Mouse (Mus musculus): Measurements from ENCODE around the gene Chaf1a.
A peak's percentile ranks its signal among the peaks of the same experiment; 100 is the strongest.

Chaf1a gene

DNA sequence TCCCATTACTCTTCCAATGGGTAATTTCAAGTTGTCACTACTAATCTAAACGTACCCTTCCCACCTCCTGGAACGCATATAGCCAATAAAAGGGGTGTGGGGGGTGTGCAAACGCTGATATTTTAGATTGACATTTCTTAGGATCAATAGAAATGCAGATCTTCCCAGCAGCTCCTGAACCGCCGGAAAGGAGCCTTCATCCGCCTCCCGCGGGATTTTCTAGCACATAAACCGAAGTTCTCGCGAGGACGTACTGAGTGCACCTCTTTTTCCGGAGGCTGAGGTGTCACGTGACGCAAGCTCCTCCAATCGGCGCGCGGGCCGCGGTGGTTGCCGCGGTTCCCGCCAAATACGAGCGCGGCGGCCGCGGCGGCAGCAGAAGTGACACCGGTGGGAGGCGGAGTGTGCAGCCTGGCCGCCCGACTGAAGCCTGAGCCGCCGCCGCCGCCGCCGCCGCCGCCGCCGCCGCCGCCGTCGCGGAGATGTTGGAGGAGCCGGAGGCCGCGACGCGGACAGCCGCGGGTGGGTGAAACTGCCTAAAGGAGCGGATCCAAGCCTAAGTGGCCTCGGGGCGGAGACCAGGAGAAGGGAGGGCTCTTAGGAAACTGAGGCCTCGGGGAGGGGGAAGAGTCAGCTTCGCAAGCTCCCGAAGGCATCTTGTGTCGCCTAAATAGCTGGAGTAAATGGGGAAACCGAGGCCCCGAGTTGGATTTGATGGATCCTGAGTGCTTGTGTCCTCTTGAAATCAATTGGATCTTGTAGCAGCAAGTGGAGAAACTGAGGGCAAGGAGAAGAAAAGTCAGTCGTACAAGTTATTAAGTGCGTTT is at the start of gene Chaf1a:
Chaf1a (plus strand) TSS at position 410 of the 827 bp plus-strand sequence.
- DNase-seq: peak; percentile 99

DNA sequence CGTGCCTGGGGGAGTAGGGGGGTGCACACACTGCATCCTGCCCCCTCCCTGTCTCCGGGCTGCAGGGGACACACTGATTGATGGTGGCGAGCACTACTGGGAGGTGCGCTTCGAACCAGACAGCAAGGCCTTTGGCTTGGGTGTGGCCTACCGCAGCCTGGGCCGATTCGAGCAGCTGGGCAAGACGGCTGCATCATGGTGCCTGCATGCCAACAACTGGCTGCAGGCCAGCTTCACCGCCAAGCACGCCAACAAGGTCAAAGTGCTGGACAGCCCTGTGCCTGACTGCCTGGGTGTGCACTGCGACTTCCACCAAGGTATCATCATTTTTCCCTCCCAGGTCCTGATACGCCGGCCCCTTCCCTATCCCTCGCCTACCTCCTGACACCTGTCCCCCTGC is 44.2 kb upstream of the Chaf1a start:
- no peak for DNase-seq

DNA sequence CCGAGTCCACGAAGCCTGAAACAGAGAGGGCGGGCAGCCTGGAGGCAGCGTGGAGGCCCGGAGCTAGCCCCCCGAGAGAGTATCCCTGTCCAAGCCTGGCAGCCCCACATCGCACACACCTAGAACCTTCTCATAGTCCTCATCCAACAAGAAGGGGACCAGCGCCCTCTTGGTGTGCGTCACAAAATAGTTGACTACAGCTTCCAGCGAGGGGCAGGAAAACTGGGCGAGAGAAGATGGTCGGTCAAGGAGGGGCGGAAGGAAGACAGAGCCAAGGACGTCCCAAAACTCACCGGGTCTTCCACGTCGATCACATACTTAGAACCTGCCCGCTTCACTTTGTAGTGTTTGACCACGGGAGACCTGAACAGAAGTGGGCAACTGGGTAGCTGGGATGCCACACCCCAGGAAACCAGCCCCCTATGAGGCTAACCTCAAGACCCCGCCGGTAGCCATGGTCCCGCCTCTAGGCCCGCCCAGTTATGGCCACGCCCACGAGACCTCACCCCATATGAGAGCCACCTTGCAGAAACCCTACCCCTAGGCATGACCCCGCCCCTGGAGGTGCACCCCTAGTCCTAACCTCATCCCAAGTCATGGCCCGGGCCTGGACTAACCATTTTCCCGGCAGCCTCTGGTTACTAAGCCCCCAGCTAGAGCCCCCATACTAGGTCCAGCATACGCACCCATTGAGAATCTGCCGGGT is 40.3 kb upstream of the Chaf1a start:
- no peak for DNase-seq

DNA sequence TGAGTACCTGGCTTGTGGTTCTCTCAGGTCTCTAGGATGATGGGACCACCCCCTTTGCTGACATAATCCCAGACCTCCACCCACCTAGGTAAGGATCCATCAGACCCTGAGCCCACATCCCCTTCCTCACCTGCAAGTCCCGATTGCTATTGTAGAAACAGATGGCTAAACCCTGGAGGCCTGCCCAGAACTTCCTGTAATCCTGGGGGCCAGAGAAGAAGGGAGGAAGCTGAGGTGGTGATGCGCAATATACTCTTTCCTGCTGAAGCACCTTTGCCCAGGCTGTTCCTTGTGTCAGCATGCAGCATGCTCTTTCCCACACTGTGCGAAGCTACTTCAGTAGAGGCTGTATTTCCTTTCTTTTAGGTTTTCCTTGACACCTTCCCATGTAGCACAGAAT is 37.2 kb upstream of the Chaf1a start:
- DNase-seq: no peak

DNA sequence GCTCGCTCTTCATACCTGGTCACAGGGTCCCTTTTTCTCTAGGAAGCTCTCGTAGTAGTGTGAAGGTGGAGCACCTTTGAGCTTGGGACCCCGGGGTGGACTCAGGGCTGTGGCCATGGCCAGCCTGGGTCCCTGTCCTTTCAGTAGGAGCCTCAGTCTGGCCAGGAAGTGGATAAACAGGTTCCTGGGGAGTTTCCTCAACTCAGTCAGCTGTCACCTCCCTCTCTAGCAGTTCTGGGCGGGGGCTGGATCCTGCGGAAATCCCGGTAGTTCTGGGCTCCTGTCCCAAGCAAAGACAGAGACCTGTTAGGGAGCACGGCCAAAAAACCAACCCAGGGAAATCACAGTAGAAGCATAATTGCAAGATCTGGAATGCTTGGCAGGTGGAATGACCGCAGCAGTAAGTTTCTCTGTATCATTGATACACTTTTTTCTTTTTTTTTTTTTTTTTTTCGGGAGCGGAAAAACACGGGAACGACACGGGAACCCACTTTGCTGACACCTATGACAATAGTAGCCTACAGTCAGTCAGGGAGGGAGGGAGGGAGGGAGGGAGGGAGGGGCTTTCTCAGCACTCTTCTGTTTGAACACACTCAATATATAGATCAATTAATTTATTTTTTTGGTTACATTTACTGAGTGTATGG is 34.7 kb upstream of the Chaf1a start, which contains the start of the genes Stap2 and Mpnd:
Stap2 (minus strand) TSS at position 170 of the 647 bp plus-strand sequence.
Mpnd (plus strand) TSS at position 297 of the 647 bp plus-strand sequence.
- no peak for DNase-seq

DNA sequence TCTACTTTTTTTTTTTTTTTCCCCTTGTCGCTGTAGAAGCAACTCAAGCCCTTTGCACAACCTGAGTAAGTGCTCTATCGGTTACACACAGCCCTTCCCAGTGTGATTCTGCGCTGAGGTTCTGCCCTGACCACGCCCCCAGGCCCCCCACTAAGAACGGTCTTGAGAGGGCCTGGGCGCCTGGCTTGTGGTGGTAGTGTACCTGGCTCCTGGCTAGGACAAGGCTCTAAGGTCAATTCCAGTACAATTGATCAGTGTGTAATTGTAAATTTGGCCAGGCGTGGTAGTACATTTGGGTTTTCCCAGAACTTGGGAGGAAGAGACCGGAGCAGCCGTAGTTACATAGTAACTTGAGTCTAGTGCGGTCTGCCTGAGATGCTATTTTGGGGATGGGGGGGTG is 33.3 kb upstream of the Chaf1a start:
- no peak for DNase-seq

DNA sequence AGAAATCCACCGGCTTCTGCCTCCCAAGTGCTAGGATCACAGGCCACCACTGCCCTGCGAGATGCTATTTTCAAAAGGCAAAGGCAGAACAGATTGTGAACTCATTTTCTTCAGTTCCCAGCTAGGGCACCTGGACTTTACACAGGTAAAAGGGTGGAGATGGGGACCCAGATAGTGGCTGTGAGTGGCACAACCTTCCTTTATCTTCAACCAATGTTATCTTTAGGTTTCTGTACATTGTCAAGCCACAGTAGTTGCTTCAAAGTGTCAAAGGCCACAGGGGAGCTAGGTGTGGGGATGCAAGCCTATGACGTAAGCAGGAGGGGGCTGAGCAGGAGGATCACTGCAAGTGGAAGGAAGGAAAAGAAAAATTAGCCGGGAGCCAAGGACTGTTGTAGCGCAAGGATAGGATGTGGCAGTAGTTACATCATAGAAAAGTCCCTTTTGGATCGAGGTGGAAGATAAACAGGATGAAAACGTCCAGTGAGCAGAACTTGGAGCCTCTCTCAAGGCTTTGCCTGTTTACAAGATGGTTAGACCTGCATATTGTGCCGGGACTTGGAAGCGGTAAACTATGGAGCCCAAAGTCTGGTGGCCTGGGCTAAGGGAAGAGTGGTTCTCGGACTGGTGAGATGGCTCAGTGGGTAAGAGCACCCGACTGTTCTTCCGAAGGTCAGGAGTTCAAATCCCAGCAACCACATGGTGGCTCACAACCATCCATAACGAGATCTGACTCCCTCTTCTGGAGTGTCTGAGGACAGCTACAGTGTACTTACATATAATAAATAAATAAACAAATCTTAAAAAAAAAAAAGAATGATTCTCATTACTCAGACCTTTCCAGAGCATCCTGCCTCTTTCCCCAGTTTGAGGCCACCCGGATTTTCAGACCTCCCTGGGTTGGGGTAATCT is 32.5 kb upstream of the Chaf1a start:
- DNase-seq: peak; percentile 42

DNA sequence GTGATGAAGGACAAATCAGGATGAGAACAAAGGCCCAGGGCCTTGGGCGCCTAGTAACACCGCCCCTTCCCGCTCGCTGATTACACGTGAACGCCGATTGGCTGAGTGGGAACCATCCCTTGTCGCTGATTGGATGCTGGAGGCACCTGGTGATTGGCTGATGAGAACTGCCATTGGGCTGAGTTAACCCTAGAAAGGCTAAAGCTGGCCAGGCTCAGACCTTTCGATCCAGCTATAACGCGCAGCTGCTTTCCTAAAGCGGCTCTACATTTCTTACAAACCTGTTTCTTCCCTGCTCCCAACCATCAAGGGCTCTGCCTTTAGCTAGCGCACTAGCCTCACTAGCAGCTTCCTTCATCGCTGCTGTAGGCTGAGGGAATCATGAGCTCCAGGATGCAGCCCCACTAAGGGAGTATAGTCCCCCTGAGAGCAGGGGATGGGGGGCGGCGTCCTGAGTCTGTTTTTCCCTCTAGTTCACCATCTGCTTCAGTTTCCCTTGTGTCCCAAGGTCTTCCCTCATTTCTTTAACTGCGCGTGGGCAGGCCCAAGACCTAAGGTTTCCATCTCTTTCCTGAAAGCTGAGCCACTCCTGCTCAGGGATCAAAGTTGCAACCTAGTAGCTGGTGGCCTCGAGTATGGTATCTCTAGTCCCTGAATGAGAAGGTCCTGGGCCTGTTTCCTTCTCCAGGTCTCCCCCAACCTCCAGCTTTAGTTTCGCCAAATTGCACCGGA is 31.7 kb upstream of the Chaf1a start:
- DNase-seq: peak; percentile 99

DNA sequence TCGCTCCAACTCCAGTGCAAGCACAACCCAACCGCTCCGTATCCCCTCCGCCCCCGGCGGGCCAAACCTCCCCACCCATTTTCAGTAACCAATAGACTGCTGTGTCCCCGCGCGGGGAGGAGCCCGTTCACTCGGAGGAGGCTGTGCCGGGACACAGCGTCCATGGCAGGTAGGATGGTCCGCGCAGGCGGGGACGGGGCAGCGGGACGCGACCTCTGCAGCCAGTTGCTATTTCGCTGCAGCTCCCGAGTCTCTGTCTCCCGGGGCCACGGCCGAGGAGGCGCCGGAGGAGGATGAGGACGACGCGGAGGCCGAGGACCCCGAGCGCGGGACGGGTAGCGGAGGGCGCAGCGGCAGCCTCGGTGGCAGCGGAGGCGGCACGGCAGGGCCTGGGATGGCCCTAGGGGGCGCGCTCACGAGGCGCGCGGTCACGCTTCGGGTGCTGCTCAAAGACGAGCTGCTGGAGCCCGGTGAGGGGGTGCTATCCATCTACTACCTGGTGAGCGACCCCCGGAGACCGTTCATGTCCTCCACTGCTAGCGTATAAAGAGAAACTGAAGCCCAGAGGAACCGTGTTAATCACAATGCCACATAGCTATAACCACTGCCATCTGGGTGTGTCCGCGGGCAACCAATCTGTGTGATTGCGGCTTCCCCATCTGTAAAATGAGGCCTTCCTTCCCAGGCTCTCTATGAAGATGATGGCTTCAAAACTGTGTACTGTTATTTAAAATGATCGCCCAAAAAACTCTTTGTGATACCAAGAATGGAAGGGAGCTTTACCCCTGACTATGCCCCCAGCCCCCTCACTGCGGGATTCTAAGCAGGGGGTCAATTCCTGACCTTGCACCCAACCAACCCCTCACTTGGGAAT is 30.9 kb upstream of the Chaf1a start:
- DNase-seq: peak; percentile 94

DNA sequence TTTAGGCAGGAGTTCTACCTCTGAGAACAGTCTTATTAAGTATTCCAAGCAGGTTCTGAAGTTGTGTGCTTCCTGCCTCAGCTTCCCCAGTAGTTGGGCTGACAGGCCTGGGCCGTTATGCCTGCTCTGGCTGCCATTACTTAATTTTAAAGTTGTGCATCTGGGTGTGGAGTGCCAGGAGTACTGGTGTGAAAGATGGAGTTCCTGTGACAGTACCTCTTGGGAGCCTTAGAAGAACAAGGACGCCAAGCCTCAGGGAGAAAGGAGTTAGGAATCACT is 30.3 kb upstream of the Chaf1a start:
- no peak for DNase-seq

DNA sequence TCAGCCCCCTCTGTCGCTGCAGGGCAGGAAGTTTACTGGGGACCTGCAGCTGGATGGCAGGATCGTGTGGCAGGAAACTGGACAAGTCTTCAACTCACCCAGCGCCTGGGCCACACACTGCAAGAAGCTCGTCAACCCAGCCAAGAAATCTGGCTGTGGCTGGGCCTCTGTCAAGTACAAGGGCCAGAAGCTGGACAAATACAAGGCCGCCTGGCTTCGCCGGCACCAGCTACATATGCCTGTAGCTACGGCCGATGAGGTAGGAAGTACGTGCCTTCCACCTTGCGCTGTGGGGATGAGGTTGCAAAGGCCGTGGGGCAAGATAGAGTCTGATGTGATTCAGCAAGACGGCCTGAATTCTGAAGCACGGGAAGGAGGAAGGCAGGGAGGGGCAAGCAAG is 30.0 kb upstream of the Chaf1a start:
- no peak for DNase-seq

DNA sequence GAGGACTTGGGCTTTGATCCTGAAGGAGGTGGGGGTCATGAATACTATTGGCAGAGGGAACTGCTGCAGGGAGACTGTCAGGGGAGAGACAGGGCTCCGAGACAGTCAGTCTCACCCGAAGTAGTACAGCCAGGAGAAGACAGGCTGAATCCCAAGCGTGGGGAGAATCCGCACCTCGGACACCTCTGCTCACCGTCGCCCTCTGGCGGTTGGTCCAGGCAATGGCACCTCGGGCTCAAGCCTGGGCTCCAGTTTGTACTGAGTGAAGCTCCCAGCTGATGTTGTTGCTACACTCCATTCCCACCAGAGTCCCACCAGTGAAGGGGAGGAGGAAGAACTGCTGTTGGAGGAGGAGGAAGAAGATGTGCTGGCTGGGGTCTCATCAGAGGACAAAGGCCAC is 29.6 kb upstream of the Chaf1a start:
- DNase-seq: peak; percentile 74

DNA sequence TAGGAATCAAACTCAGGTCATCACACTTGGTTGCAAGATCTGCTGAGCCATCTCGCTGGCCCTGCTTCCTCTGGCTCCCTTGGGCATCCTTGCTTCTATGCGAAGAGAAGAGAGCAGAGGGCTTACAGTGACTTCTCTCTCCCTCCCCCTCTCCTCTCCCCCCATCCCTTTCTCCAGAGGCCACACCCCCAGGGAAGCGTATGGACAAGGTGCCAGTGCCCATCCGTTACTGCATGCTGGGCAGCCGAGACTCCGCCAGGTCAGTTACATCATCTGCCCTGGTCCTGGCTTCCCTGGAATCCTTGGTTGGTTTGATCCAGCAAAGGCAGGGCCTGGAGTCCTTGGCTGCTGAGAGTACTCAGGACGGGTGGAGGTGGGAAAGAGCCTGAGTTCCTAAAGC is 28.8 kb upstream of the Chaf1a start:
- DNase-seq: no peak

DNA sequence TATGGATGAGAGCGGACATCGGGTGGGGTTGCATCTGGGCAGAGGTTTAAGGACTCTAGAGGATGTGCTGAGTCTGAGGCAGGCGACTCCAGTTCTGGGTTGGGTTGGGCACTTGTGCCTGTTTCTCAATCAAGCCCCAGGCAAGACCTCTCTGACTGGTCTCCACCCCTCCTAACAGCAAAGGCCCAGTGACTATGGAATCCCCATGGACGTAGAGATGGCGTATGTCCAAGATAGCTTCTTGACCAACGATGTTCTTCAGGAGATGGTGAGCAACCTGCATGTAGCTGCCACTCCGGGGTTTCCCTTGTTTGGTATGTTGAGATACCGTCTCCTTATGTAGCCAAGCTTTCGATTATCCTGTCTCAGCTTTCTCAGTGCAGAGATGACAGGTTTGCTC is 24.9 kb upstream of the Chaf1a start:
- no peak for DNase-seq

DNA sequence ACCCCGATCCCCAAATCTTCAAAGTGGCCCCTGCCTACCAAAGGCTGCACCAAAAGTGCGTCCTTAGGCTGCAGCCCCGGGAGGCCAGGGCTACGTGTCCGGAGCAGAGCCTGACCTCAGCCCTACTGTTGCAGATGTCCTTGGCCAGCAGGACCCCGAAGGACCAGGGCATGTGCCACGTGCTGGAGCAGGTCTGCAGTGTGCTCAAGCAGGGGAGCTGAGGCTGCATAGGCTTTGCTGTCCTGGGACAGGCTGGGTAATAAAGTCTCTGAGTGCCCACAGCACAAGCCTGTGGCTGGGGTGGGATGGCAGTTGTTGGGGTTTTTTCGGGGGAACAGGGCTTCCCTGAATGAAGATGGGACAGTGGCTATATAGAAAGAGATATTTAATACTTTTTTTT is 23.9 kb upstream of the Chaf1a start:
- no peak for DNase-seq

DNA sequence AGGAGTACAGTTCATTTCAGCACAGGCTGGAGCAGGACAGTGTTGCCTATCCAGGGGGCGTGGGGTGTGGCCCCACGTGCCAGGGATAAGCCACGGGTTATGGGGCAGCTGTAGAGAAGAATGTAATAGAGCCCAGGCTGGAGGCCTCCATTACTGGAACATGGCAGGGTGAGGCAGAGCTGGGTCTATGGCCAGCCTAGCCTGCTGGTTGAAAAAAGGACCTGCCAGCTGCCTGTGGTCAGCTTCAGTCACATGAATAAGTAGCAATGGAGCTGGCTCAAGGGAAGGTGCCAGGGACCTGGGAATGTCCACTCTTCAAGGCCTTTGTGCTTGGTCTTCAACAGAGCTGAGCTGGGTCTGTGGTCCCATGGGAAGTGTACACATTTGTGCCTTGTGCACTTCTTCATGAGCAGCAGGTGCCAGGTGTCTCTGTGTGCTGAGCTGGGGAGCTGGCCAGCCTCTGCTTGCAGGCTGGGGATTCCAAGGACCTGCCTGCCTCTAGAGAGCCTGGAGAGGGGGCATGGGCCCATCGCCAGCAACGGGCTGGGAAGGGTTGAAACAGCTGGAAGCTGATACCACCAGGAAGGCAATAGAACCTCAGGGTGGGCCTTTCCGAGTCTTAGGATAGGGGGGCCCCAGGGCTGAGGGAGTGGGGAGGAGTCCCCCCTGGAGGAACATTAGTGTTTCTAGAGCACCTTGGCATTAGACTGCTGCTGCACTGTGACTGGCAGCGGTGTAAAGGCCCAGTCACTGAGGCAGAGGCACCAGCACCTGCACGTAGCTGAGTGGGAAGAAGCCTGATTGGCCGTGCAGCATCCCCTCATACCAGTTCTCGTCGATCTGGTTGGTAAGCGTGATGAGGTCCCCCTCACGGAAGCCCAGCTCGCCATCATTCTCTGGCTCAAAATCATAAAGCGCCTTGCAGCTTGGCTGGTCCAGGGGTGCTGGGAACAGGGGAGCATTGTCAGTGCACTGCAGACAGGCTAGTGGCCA is 23.1 kb upstream of the Chaf1a start:
- no peak for DNase-seq

DNA sequence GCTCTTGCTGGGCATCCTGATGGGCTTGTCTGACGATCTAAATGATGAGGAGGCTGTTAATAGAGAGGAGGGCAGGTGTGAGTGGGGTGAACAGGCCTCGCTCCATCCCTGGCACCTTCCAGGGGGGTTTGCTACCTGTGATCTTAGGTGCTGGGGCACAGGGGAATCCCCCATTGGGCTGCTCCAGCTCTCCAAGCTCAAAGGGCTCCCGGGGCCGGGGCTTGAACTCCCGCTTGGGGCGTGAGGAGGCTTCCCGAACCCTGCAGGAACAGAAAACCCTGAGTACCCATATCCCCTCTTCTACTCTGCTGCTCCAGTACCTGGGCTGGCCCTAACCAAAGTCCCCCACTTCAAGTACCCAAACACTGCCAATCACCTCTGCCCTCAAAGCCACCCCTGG is 22.4 kb upstream of the Chaf1a start:
- DNase-seq: no peak

DNA sequence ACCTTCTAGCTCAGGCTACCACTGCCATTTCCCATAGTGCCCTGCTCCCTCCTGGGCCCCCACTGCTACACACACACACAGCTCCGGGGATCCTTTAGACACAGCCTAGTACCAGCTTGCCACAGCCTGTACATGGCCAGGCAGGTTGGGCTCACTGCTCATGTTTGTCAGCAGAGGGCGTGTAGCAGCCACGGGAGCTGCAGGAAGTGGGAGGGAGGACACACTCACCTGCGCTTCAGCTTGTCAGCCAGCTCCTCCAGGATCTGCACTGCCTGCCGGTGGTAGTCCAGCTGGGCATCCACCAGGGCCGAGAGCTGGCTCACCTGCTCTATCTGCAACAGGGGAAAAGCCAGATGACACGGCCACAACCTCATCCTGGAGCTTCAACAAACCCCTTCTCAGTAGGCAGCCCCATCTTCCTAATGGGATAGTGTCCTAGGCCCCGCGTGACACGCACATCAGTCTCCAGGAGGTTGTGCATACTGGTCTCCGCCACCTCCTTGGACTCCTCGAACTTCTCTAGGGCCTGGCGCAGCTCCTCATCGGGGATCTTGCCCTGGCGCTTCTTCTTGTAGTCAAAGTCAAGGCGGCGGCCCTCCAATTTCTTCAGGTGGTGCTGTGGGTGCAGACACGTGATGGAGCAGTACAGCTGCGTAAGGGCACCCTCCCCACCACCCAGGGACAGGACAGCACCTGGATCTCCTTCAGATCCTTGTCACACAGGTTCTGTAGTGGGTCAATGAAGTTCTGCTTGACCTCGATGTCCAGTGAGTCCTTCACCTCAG is 21.7 kb upstream of the Chaf1a start:
- DNase-seq: no peak
